Mouse (Mus musculus) kidney, adult 2 months (tissue): Measurements from ENCODE around the gene Csf3. TPM values are rescaled to one million over a fixed set of nuclear protein-coding genes. Genes with fewer than 3 reads are reported as not detected.

ENCODE experiments used
- DNase-seq: peaks from one replicate; pipeline ENCODE4 v3.0.0; 2021
- H3K27ac ChIP-seq: fragments of 200-500 bp; 2 replicates; pipeline ENCODE4 v1.5.1; 2012; ENCODE audit warnings: low read depth, low read length, control low read depth, inconsistent platforms; ENCODE audit not compliant: insufficient read depth
- H3K27me3 ChIP-seq: fragments of 200-500 bp; replicated peaks from 2 replicates; pipeline ENCODE4 v1.6.1; 2012; ENCODE audit warnings: mild to moderate bottlenecking, moderate library complexity, low read length, inconsistent platforms; ENCODE audit not compliant: control insufficient read depth, insufficient read depth
- H3K36me3 ChIP-seq: fragments of 200-500 bp; 2 replicates; pipeline ENCODE4 v1.6.1; 2012; ENCODE audit warnings: mild to moderate bottlenecking, moderate library complexity, low read length, inconsistent platforms; ENCODE audit not compliant: control insufficient read depth, insufficient read depth
- H3K4me1 ChIP-seq: fragments of 200-500 bp; 2 replicates; pipeline ENCODE4 v1.6.1; 2011; ENCODE audit warnings: low read length; ENCODE audit not compliant: control insufficient read depth, insufficient read depth
- H3K4me3 ChIP-seq: fragments of 200-500 bp; 2 replicates; pipeline ENCODE4 v1.5.1; 2011; ENCODE audit warnings: mild to moderate bottlenecking, low read depth, low read length, control low read depth; ENCODE audit not compliant: insufficient read depth
- CTCF ChIP-seq: fragments of 200-500 bp; conservative IDR thresholded peaks from 2 replicates; pipeline ENCODE4 v1.5.1; 2011; ENCODE audit warnings: low read depth, mild to moderate bottlenecking, control low read depth, low read length, moderate library complexity, mixed read lengths; ENCODE audit not compliant: insufficient read depth, insufficient read length
- POLR2A ChIP-seq: fragments of 200-500 bp; IDR thresholded peaks from one replicate; pipeline ENCODE4 v1.6.1; 2011; ENCODE audit warnings: low read depth, low read length, control low read depth
- WGBS: fragments of 180-500 bp; shearing (Covaris S2); methylation state at CpG from one replicate; pipeline ENCODE4 v1.1.7; 2018; 5-methylcytosine and 5-hydroxymethylcytosine counted together
- polyA plus RNA-seq: library from polyadenylated mRNA; depleted of rRNA; stranded (reverse); fragments of >200 nt; gene quantifications from 2 replicates; pipeline ENCODE4 v1.2.3, GENCODE M21; 2012; rRNA removed

Csf3 gene
- polyA plus RNA-seq, 1 experiment: not detected

GRCm38 (mm10) chr11:98749716-98750115 is 48.7 kb downstream of the Csf3 start:
- TF ChIP-seq POLR2A (no peak), CTCF (no peak)
- DNase-seq: peak; percentile 38
- Histone ChIP-seq H3K4me3 (no peak overlapping the region), H3K27ac (peak overlapping the region; percentile 37; the same call in 1 of the 2 replicates), H3K4me1 (peaks cover 84% of the 10 kb centered on the region), H3K27me3 (no peaks in the 10 kb centered on the region), H3K36me3 (no peaks in the 10 kb centered on the region)
- 21% methylated on average over 5 of the region's 5 CpGs for WGBS

- H3K4me3 ChIP-seq: peak overlapping the region; percentile 3; the same call in 1 of the 2 replicates
- H3K36me3 ChIP-seq: no peaks in the 10 kb centered on the region
- WGBS: 6% methylated on average over 16 of the region's 17 CpGs
- H3K4me1 ChIP-seq: peaks cover 85% of the 10 kb centered on the region
- TF ChIP-seq POLR2A (no peak), CTCF (no peak)
- peak; percentile 91 for DNase-seq
- H3K27ac ChIP-seq: peak overlapping the region; percentile 37
- no peaks in the 10 kb centered on the region for H3K27me3 ChIP-seq
These were observed 49.5 kb downstream of the Csf3 start for GRCm38 (mm10) chr11:98750351-98751201.

- WGBS: 10% methylated on average over 6 of the region's 6 CpGs
- no peak for TF ChIP-seq CTCF
- no peak for TF ChIP-seq POLR2A
- H3K4me3 ChIP-seq: peak overlapping the region; percentile 3; the same call in 1 of the 2 replicates
- H3K27ac ChIP-seq: peak overlapping the region; percentile 37
- H3K4me1 ChIP-seq: peaks cover 78% of the 10 kb centered on the region
- no peaks in the 10 kb centered on the region for H3K36me3 ChIP-seq
- DNase-seq: peak; percentile 88
- H3K27me3 ChIP-seq: no peaks in the 10 kb centered on the region
These were observed 50.2 kb downstream of the Csf3 start for GRCm38 (mm10) chr11:98751221-98751782.

GRCm38 (mm10) chr11:98752562-98753140 is 51.6 kb downstream of the Csf3 start:
- TF ChIP-seq CTCF: no peak
- TF ChIP-seq POLR2A: no peak
- Histone ChIP-seq H3K27me3 (no peaks in the 10 kb centered on the region), H3K36me3 (no peaks in the 10 kb centered on the region), H3K4me3 (no peak overlapping the region), H3K27ac (peak overlapping the region; percentile 60), H3K4me1 (peaks cover 67% of the 10 kb centered on the region)
- peak; percentile 72 for DNase-seq
- 44% methylated on average over 10 of the region's 10 CpGs for WGBS

Other genes with a start within 250 kb of the Csf3 start
- gene Ikzf3, start 155.2 kb upstream of the Csf3 start, polyA plus RNA-seq: 0.58 and 3.9 TPM in 2 replicates
- 0.26 and 0.34 TPM in 2 replicates for gene Zpbp2, start 150.2 kb upstream of the Csf3 start, polyA plus RNA-seq
- gene Ormdl3, start 113.9 kb upstream of the Csf3 start, polyA plus RNA-seq: 57.2 and 60.2 TPM in 2 replicates
- gene Lrrc3c, start 103.0 kb upstream of the Csf3 start, polyA plus RNA-seq: not detected in 2 replicates
- not detected in 2 replicates for gene Gm12355, start 75.6 kb upstream of the Csf3 start, polyA plus RNA-seq
- not detected in 2 replicates for gene Gsdma3, start 74.9 kb upstream of the Csf3 start, polyA plus RNA-seq
- not detected in 2 replicates for gene Gsdma2, start 54.5 kb upstream of the Csf3 start, polyA plus RNA-seq
- not detected in 2 replicates for gene Gsdma, start 36.9 kb upstream of the Csf3 start, polyA plus RNA-seq
- 307 and 331 TPM in 2 replicates for gene Psmd3, start 18.7 kb upstream of the Csf3 start, polyA plus RNA-seq
- gene Med24, start 28.2 kb downstream of the Csf3 start, polyA plus RNA-seq: 45.3 and 54.1 TPM in 2 replicates
- gene Thra, start 39.4 kb downstream of the Csf3 start, polyA plus RNA-seq: 92.7 and 97.2 TPM in 2 replicates
- 140 and 155 TPM in 2 replicates for gene Nr1d1, start 74.1 kb downstream of the Csf3 start, polyA plus RNA-seq
- 23.5 and 24.5 TPM in 2 replicates for gene Msl1, start 94.3 kb downstream of the Csf3 start, polyA plus RNA-seq
- gene Casc3, start 103.6 kb downstream of the Csf3 start, polyA plus RNA-seq: 21.0 and 24.5 TPM in 2 replicates
- gene Rapgefl1, start 135.5 kb downstream of the Csf3 start, polyA plus RNA-seq: 4.2 and 4.7 TPM in 2 replicates
- gene Wipf2, start 162.4 kb downstream of the Csf3 start, polyA plus RNA-seq: 8.7 and 9.9 TPM in 2 replicates
- gene Cdc6, start 206.5 kb downstream of the Csf3 start, polyA plus RNA-seq: 0.11 and 0.14 TPM in 2 replicates
- gene Rara, start 226.6 kb downstream of the Csf3 start, polyA plus RNA-seq: 18.0 and 19.6 TPM in 2 replicates